Mouse (Mus musculus): Measurements from ENCODE around the gene Mov10l1.

DNA sequence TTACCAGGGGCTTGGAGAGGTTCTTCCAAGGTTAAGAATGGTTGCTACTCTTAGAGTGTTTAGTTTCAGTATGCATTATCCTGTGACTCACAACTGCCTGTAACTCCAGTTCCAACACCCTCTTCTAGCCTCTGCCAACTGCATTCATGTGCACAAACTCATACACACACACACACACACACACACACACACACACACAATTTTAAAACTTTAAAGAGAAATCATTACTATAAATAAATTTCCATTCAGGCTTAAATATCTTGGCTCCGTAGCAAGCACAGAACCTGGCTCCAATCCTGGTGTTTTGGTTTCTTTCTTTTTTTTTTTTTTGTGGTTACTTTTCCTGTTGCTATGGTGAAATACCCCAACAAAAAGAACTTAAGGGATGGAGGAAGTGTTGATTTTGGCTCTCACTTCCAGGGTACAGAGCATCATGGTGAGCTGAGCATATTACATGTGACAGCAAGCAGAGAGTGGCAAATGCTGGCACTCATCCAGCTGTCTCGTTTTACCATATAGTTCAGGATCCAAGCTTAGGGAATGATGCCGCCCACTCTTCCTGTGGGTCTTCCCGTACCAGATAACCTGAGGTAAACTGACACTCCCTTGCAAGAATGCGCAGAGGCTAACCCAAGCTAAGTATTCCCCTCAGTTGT, 38.7 kb upstream of the Mov10l1 start:
- TF ChIP-seq CTCF (IDR thresholded peaks at IDR 0.05; ENCODE audit: low read depth, low read length) (no peak), POLR2A (IDR thresholded peaks at IDR 0.05; ENCODE audit: borderline replicate concordance, low read depth, low read length) (no peak)
